17 mouse cellular contexts compared by ENCODE assay signal in genomic region chr2:32416556-32416955, GRCm38 (mm10). TPM values are rescaled to one million over a fixed set of nuclear protein-coding genes. Genes with fewer than 3 reads are reported as not detected.
"Had no signal": no experiment of that assay in that cellular context is flagged by ENCODE, and none has a peak within 500 bp of the region (broad histone marks: within the 10 kb centered on the region; RNA-seq: fewer than 3 reads in every experiment).

No protein-coding gene starts in this region.

- H3K27ac ChIP-seq: limb, embryonic 15.5 days; liver, embryonic 13.5 days; midbrain, embryonic 12.5 days; neural tube, embryonic 13.5 days had no signal

- H3K4me3 ChIP-seq: limb, embryonic 15.5 days; liver, embryonic 13.5 days; midbrain, embryonic 12.5 days; myocyte; neural tube, embryonic 13.5 days had no signal

- DNase-seq: kidney, adult 18-20 months; kidney, postnatal 14 days; kidney, postnatal 4 days; liver, embryonic 13.5 days; lung, adult 2 months; lung, postnatal 14 days; lung, postnatal 4 days; retina, postnatal 1 day; right cerebral cortex, postnatal 25 days; thymus, adult 18-20 months; thymus, postnatal 36 days had no signal

- H3K9me3 ChIP-seq: limb, embryonic 15.5 days; liver, embryonic 13.5 days; midbrain, embryonic 12.5 days; neural tube, embryonic 13.5 days had no signal

- H3K9ac ChIP-seq: limb, embryonic 15.5 days; liver, embryonic 13.5 days; midbrain, embryonic 12.5 days; neural tube, embryonic 13.5 days had no signal

- H3K27me3 ChIP-seq: limb, embryonic 15.5 days; liver, embryonic 13.5 days; midbrain, embryonic 12.5 days; neural tube, embryonic 13.5 days had no signal

- ATAC-seq: midbrain, embryonic 16.5 days had no signal

- H3K4me1 ChIP-seq: midbrain, embryonic 12.5 days; neural tube, embryonic 13.5 days had no signal

- H3K4me2 ChIP-seq: limb, embryonic 15.5 days; liver, embryonic 13.5 days; midbrain, embryonic 12.5 days; neural tube, embryonic 13.5 days had no signal

RNA-seq across cellular contexts. Expression of gene Lcn2, which starts 28.5 kb away (rescaled TPM):
- polyA plus RNA-seq: limb, embryonic 11.5 days had no signal
